Mouse (Mus musculus) stomach, postnatal 0 days (tissue): ENCODE results near the gene Ostf1.

ENCODE experiments used
- CTCF ChIP-seq: IDR thresholded peaks from 2 replicates; pipeline ENCODE4 v1.5.1; 2016; ENCODE audit warnings: antibody characterized with exemption, low read depth, mild to moderate bottlenecking, moderate library complexity
- EP300 ChIP-seq: optimal IDR thresholded peaks from 2 replicates; pipeline ENCODE3; 2016; ENCODE audit warnings: antibody characterized with exemption

DNA sequence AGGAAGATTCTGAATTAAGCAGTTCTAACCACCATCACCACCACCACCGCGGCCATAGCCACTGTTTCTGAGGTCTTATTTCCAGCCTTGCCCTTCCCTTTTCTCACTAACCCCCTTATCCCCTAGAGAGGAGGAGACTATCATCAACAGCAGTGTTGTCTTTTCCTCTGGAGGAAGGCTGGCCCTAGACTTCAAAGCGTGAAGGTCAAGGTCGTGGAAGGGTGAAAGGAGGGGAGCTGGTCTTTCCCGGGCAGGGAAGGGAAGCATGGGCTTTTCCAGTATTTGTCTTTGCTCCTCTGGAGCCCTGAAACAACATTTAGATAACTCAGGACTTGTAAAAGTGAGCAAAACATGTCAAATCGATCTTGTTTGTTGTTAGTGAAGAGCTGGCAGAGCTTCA lies 22.6 kb downstream of the Ostf1 start:
- TF ChIP-seq CTCF (no peak), EP300 (no peak)
